Mouse (Mus musculus): ENCODE data around the gene Brsk2.
"Not testable (repeated sequence)": the region's sequence is repeated elsewhere in the genome, so short reads cannot be mapped to it uniquely, and the experiment has no call there.

The Brsk2 gene

DNA sequence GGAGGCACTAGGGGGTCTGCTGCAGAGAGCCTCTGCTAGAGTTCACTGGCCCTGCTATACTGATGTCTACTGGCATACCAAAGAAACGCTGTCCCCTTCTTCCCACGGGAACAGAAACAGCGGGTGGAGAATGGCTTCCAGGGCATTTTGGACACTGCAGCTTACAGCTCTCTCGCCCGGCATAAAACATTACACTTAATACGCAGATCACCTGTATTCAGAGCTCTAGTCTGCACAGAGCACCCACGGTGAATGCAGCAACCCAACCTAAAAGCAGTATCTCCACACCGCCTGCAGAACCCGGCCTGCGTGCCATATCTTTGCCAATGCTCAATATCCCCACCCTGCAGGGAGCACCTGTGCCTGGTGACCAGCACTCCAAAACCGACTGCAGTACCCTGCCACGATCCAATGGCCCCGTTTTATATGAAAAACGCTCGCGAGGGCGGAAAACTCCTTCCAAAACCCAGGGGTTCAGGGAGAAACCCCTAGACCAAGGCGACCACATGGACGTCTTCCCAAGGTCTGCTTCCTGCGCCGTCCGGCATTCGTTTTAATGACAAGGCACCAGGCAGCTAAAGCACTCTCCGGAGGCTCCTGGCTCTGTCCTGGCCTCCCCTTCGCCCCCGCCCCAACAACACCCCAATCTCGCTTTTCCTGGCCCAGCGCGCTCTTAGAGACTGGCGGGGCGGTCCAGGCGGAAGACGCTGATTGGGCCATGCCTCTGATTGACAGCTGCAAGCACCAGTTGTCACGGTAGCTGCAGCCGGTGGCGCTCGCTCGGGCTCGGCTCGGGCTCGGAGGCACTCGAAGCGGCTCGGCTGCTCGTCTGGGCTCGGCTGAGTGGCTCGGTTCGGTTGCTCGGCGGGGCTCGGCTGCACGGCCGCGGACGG is at the start of gene Brsk2:
Gene Brsk2, plus strand, starts transcription at position 846 of the 893 bp plus-strand sequence.
- peak; percentile 93 for DNase-seq (ENCODE audit: extremely low spot score, low spot score)

DNA sequence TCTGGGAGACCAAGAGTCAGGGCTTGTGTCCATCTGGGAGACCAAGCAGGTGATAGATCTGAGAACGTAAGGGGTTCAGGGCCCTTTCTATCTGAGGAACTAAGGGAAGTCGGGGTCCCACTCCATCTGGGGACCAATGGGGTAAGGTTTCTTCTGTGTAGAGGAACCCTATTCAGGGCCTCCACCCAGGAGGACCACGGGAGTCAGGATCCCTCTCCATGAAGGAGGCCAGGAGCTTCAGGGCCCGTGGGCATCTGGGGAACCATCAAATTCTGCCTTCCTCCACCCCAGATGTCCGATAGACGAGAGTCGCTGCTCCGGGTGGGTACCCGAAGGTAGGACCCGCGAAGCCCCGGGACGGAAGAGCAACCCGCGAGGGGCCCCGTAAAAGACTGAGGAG is 47.7 kb upstream of the Brsk2 start:
- DNase-seq (ENCODE audit: extremely low spot score, low spot score) = no peak

DNA sequence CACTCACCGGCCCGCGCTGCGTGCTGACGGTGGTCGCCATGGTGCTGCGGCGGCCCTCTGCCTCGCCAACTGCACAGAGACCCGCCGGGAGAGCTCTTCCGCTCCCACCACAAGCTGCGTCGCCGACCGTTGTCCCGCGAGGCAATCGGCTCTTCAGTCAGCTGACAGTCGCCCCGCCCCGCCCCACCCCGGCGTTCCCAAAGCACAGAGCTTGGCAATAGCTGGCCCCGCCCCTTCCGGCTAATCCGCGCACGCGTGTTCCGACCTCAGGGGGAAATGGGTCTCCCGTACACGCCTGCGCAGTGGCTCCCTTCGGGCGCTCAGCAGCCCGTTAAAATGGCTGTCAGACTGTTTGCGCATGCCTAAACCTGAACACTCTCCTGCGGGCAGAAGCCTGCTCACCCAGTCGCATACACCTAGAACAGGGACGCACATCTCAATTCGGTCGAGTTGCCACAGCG is 47.3 kb upstream of the Brsk2 start:
- peak; percentile 100 for DNase-seq (ENCODE audit: extremely low spot score, low spot score)

- DNase-seq (ENCODE audit: extremely low spot score, low spot score) = no peak
Measured at GRCm38 (mm10) chr7:141902791-141903190, 46.8 kb upstream of the Brsk2 start.

- DNase-seq (ENCODE audit: extremely low spot score, low spot score) = no peak
Measured at GRCm38 (mm10) chr7:141908591-141908990, 41.0 kb upstream of the Brsk2 start.

DNA sequence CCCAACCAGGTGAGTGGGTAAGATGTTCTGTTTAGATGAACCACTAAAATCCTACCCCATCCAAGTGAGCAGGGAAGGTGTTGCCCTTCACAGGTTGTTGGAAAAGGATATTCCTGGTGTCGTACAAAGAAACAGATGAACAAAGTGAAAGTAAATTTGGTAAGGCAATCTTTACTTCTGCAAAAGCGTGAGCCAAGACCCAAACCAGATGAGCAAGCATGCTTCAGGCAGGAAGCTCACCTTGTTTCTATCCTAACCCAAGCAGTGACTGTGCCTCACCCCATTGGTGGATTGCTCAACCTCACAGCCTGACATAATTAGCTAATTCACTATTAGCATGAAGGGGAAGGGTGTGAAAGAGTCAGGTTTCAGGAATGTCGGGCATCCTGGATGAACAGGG is 38.2 kb upstream of the Brsk2 start:
- no peak for DNase-seq (ENCODE audit: extremely low spot score, low spot score)

DNA sequence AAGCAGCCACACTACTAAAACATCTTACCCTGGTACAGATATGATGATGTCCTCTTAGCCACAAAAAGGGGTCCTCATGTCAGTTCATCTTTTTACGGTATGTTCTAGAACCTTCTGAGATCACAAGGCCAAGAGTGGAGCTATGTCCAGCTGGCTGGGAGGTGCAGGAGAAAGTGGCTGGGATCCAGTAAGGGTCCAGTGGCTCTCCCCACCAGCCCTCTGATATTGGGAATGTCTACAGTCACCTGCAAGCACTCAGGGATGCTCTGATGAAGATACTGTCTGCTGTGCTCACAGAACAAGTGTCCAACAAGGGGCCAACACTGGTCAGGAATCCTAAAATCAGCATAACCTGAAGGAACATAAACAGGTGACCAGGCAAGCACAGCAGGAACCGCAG is 31.1 kb upstream of the Brsk2 start, which contains the start of gene Tollip:
Gene Tollip, minus strand, starts transcription at position 101 of the 400 bp plus-strand sequence.
- DNase-seq (ENCODE audit: extremely low spot score, low spot score) = no peak

- DNase-seq (ENCODE audit: extremely low spot score, low spot score) = not testable (repeated sequence)
Measured at GRCm38 (mm10) chr7:141924121-141924520, 25.4 kb upstream of the Brsk2 start.

DNA sequence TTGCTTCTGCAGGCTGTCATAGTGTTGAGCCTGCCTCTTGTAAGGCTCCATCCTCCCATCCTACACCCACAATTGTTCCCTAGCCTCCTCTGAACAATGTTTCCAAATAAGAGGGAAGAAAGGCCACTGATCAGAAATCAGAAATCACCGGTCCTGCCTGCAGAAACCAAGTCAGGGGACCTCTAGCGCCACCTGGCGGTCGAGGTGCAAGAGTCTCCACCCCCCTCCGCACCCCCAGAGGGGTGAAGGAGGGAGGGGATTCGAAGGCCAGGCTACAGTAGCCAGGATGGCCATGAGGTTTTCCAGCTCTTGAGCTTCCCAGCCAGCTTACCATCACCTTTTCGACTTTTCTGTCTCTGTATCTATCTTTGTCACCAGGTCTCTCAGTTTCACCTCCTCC is 24.6 kb upstream of the Brsk2 start:
- peak; percentile 85 for DNase-seq (ENCODE audit: extremely low spot score, low spot score)

GRCm38 (mm10) chr7:141928642-141929041 is 20.9 kb upstream of the Brsk2 start:
- no peak for DNase-seq (ENCODE audit: extremely low spot score, low spot score)

- peak; percentile 47 for DNase-seq (ENCODE audit: extremely low spot score, low spot score)
Measured at GRCm38 (mm10) chr7:141934128-141934898, 15.2 kb upstream of the Brsk2 start.

DNA sequence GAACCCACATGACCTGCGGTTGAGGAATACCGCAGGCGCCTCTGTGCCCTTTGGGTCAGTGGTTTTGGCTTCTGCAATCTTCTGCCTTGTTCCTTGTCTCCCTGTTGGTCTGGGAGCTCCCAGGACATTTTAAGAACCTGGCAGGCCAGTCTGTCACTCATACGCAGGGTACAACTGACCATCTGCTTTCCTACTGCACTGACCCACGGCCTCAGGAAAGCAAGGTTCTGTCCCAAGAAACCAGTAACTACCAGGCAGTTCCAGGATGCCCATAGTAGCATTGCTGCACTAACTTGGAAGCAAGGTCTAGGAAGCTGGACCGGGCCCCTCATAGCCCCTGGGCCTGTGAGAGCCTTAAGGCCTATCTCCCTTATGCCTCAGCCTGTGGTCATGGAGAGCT is 14.6 kb upstream of the Brsk2 start:
- no peak for DNase-seq (ENCODE audit: extremely low spot score, low spot score)

DNA sequence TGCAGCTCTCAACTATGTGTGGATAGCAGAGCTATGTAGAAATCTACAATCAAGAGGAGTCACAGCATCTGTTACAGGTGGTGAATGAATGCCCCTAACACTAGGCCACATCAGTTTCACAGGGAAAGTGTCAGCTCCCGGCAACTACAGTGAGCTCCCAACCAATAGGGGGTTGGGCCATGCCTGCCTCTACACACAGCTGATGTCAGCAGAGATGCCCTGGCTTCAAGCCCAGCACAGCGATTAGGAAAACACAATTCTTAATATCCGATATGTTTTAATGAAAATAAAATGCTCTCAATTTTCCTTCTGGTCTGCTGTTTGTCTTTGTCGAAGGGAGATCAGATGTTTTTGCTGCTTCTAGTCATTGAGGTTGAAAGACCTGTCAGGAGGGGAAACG is 6.1 kb upstream of the Brsk2 start:
- no peak for DNase-seq (ENCODE audit: extremely low spot score, low spot score)

DNA sequence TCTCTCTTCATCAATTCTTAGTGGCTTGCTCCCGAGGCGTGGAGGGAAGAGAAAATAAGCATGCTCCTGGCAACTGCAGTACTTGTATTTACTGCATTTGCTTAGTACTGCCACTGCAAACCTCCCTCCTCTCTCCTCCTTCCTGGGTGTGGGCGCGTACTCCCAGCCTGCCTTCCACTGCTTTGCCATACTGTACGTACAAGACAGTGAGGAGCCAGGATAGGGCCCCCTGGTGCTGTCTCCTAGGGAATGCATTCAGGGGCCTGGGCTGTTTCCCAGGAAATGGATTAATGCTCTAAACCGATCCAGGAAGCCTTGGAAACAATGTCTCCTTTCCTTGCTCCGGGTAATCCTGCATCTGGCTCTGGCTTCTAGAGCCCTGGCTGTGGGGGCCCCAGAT is 3.6 kb upstream of the Brsk2 start:
- DNase-seq (ENCODE audit: extremely low spot score, low spot score) = no peak

DNA sequence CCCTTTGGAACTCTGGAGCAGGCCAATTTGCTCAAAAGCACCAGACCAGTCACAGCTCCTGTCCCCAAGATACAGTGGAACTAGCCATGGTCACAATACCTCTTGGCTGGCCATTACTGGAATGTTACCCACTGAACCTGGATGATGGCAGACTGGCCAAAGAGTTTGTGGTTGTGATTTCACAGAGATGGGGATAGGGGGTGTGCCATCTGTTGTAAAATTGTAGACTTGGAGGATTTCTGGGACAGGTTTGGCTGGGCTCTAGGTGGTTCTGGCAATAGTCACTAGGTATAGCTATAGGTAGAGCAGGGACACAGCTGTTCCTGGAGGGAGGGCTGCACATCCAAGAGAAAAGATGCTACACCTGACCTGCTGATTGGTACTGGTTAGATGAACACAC is 2.0 kb upstream of the Brsk2 start:
- no peak for DNase-seq (ENCODE audit: extremely low spot score, low spot score)

DNA sequence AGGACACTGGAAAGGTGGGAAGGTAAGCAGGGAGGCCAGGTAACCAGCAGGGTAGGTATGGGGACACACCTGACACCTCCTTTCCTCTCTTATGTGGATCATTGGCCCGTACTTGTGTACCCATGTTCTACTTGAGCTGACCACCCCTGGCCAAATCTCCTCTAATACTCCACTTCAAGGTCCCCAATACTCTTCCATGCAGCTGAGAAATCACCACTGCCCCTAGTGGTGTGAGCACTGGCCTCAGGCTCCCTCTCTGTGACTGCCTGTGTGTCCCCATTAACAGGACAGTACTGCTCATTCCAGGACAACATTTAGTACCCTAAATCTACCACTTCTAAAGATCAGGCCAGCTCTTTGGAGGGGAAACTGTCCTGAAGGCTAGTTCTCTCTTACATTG is 1.5 kb upstream of the Brsk2 start:
- DNase-seq (ENCODE audit: extremely low spot score, low spot score) = no peak

GRCm38 (mm10) chr7:141949799-141950103 is 200 bp downstream of the Brsk2 start:
- DNase-seq (ENCODE audit: extremely low spot score, low spot score) = no peak

DNA sequence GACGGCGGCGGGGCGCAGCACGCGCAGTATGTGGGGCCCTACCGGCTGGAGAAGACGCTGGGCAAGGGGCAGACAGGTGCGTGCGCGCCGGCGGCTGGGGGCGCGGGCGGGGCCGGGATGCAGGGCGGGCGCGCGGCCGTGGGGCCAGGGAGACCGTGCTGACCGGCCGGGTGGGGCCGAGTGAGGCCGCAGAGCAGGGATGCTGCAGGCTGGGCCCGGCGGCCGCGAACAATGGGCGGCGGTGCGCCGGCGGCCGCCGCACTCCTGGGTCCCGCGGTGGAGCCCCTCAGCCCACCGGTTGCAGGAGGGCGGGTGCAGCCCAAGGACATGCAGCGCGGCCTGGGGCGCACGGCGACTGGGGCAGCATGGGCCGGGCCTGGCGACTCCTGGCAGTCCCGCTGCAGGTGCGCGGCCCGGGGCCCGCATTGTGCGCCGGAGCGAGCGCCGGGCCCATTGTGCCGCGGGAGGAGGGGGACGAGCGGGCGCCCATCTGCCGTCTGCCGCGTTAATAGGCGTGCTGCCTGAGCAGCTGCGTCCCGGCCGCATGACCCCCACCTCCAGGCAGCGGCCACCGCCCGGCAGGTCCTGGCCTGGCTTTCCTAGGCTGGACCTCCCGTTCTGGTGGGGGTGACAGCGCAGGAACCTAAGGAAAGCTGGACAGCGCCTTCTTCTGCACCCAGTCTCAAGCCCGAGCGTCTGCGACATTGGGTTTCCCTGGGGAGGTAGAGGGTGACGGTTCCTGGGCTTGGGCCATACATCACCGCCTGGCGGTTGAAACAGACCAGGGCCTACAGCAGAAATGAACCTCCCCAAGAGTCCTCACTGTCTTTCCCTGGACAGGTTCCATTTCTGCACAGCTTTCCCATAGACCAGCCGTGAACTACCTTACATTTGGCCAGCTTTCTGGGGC is 808 bp downstream of the Brsk2 start:
- peak; percentile 73 for DNase-seq (ENCODE audit: extremely low spot score, low spot score)

DNA sequence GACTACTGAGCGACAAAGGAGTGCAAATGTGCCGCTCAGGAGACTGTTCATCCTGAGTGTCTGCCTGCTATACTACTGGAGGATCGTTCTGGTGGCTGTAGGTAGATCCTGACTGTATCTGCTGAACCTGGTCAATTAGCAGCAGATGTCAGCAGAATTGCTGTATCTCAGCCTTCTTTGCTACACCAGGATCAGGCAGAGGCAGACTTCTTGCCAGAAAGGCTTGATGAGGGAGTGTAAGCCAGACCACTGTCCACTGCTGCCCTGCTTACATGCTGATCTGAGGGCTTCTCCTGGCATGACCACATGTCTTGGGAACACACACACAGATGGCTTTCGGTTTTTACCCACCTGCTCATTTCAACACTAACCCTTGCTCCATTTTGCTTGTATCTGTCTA is 2.3 kb downstream of the Brsk2 start:
- no peak for DNase-seq (ENCODE audit: extremely low spot score, low spot score)

GRCm38 (mm10) chr7:141952920-141953319 is 3.4 kb downstream of the Brsk2 start:
- no peak for DNase-seq (ENCODE audit: extremely low spot score, low spot score)

- DNase-seq (ENCODE audit: extremely low spot score, low spot score) = no peak
Measured at GRCm38 (mm10) chr7:141953616-141954015, 4.1 kb downstream of the Brsk2 start.
